10 mouse cellular contexts compared by ENCODE assay signal in the genomic region with DNA sequence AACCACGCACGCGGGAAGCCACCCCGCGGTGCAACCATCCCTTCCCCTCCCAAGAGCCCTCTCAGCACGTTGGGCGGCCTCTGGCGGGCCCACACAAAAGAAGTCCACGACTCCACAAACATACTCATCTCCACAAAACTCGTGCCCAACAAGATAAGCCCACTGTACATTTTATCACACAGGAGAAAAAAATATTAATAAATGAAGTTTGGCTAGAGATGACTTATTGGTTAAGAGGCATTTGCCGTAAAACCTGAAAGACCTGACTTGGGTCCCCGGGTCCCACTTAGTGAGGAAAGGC. TPM values are rescaled to one million over a fixed set of nuclear protein-coding genes. Genes with fewer than 3 reads are reported as not detected.
DNase-seq lines count a peak whose midpoint lies in the region; ATAC-seq lines count a peak whose summit lies in the region.
"Had no signal": no experiment of that assay in that cellular context is flagged by ENCODE, and none has a peak within 500 bp of the region (broad histone marks: within the 10 kb centered on the region; RNA-seq: fewer than 3 reads in every experiment).

No protein-coding gene starts in this region.

- H3K27ac ChIP-seq in heart, embryonic 15.5 days, result no peak overlapping the region
- H3K27ac ChIP-seq in hindbrain, embryonic 14.5 days, result no peak overlapping the region
- no peak overlapping the region for H3K27ac ChIP-seq in midbrain, embryonic 11.5 days (ENCODE audit: low read depth, low read length)

- peak overlapping the region; percentile 98 for H3K4me2 ChIP-seq in heart, embryonic 15.5 days
- H3K4me2 ChIP-seq in hindbrain, embryonic 14.5 days (replicated peaks), result peak overlapping the region; percentile 69
- H3K4me2 ChIP-seq in midbrain, embryonic 11.5 days, result peak overlapping the region; percentile 92

- H3K9me3 ChIP-seq in heart, embryonic 15.5 days (replicated peaks), result no peaks in the 10 kb centered on the region
- no peaks in the 10 kb centered on the region for H3K9me3 ChIP-seq in hindbrain, embryonic 14.5 days (ENCODE audit: control insufficient read depth, low read length)
- H3K9me3 ChIP-seq in midbrain, embryonic 11.5 days (ENCODE audit: control insufficient read depth, low read length), result no peaks in the 10 kb centered on the region

- peaks cover 79% of the 10 kb centered on the region for H3K27me3 ChIP-seq in heart, embryonic 15.5 days
- peaks cover 50% of the 10 kb centered on the region for H3K27me3 ChIP-seq in hindbrain, embryonic 14.5 days (ENCODE audit: control insufficient read depth, insufficient read depth, low read length)
- H3K27me3 ChIP-seq in midbrain, embryonic 11.5 days (ENCODE audit: control insufficient read depth, insufficient read depth, low read length), result no peaks in the 10 kb centered on the region

- no peaks in the 10 kb centered on the region for H3K36me3 ChIP-seq in heart, embryonic 15.5 days
- H3K36me3 ChIP-seq in hindbrain, embryonic 14.5 days (replicated peaks; ENCODE audit: control insufficient read depth, insufficient read depth), result no peaks in the 10 kb centered on the region
- no peaks in the 10 kb centered on the region for H3K36me3 ChIP-seq in midbrain, embryonic 11.5 days (ENCODE audit: control insufficient read depth, insufficient read depth, low read length)

- no peak for ATAC-seq in heart, embryonic 15.5 days (replicated peaks; ENCODE audit: insufficient number of reproducible peaks, insufficient read depth, low FRiP score, low read depth)
- no peak for ATAC-seq in hindbrain, embryonic 14.5 days (ENCODE audit: low FRiP score)
- ATAC-seq in midbrain, embryonic 11.5 days (ENCODE audit: low FRiP score), result no peak
- ATAC-seq: CD4-positive, CD25-positive, alpha-beta regulatory T cell, adult 4 months had no signal

- DNase-seq in heart, adult 11 months, result no peak
- peak; percentile 61 for DNase-seq in embryo, embryonic 10 days (ENCODE audit: low spot score)
- DNase-seq in hindbrain, embryonic 14.5 days (ENCODE audit: low spot score), result no peak
- peak; percentile 96 for DNase-seq in midbrain, embryonic 11.5 days (ENCODE audit: low spot score, missing footprints)
- no peak for DNase-seq in adrenal gland, postnatal 14 days
- no peak for DNase-seq in urinary bladder, postnatal 14 days (ENCODE audit: low spot score)
- no peak for DNase-seq in thymus, postnatal 4 days

- peak overlapping the region; percentile 61 for H3K4me3 ChIP-seq in heart, embryonic 15.5 days
- peak overlapping the region; percentile 67 for H3K4me3 ChIP-seq in hindbrain, embryonic 14.5 days (replicated peaks; ENCODE audit: low read length)
- H3K4me3 ChIP-seq in midbrain, embryonic 11.5 days (ENCODE audit: low read depth, low read length), result peak overlapping the region; percentile 74

- H3K9ac ChIP-seq in heart, embryonic 15.5 days, result no peak overlapping the region
- H3K9ac ChIP-seq in hindbrain, embryonic 14.5 days, result no peak overlapping the region
- peak overlapping the region; percentile 72 for H3K9ac ChIP-seq in midbrain, embryonic 11.5 days (ENCODE audit: low read length)

- peaks cover 35% of the 10 kb centered on the region for H3K4me1 ChIP-seq in heart, embryonic 15.5 days (replicated peaks)
- H3K4me1 ChIP-seq in hindbrain, embryonic 14.5 days (replicated peaks; ENCODE audit: control insufficient read depth, insufficient read depth, low read length), result peaks cover 26% of the 10 kb centered on the region; the same call in 1 of the 2 replicates
- H3K4me1 ChIP-seq in midbrain, embryonic 11.5 days (ENCODE audit: control insufficient read depth, insufficient read depth, low read length), result peaks cover 29% of the 10 kb centered on the region

- 2% methylated on average over 12 of the region's 12 CpGs for WGBS in heart, embryonic 15.5 days
- under 1% methylated on average over 12 of the region's 12 CpGs for WGBS in hindbrain, embryonic 14.5 days
- 1% methylated on average over 12 of the region's 12 CpGs for WGBS in midbrain, embryonic 11.5 days

RNA-seq across cellular contexts. Expression of gene Trim71, which starts 2.5 kb away (rescaled TPM):
- polyA plus RNA-seq in heart, embryonic 15.5 days (2015; fragmentation: Nextera tagmentation; extraction: Ambion mirVana), result 0.05 and 0.10 TPM in 2 replicates
- polyA plus RNA-seq in hindbrain, embryonic 14.5 days (2014; fragmentation: Nextera tagmentation; extraction: Ambion mirVana), result 0.29 and 0.31 TPM in 2 replicates
- 1.6 and 2.2 TPM in 2 replicates for polyA plus RNA-seq in midbrain, embryonic 11.5 days (2014; fragmentation: Nextera tagmentation; extraction: Ambion mirVana)
- 0.04 TPM in 1 of 2 replicates, not detected in the other for total RNA-seq in adrenal gland, postnatal 14 days (2021)
- polyA plus RNA-seq: CD4-positive, CD25-positive, alpha-beta regulatory T cell, adult 4 months had no signal

RNA-seq across cellular contexts. Expression of gene C130032M10Rik, which starts 46.1 kb away (rescaled TPM):
- polyA plus RNA-seq in heart, embryonic 15.5 days (2015; fragmentation: Nextera tagmentation; extraction: Ambion mirVana), result 1.3 and 1.7 TPM in 2 replicates
- not detected in 2 replicates for polyA plus RNA-seq in hindbrain, embryonic 14.5 days (2014; fragmentation: Nextera tagmentation; extraction: Ambion mirVana)
- polyA plus RNA-seq in midbrain, embryonic 11.5 days (2014; fragmentation: Nextera tagmentation; extraction: Ambion mirVana), result not detected in 2 replicates
- total RNA-seq in adrenal gland, postnatal 14 days (2021), result not detected in 2 replicates
- total RNA-seq: left cerebral cortex, adult 18-20 months had no signal
- polyA plus RNA-seq: CD4-positive, CD25-positive, alpha-beta regulatory T cell, adult 4 months had no signal

RNA-seq across cellular contexts. Expression of gene Ccr4, which starts 56.9 kb away (rescaled TPM):
- polyA plus RNA-seq in heart, embryonic 15.5 days (2015; fragmentation: Nextera tagmentation; extraction: Ambion mirVana), result 0.57 TPM in 1 of 2 replicates, not detected in the other
- not detected in 2 replicates for polyA plus RNA-seq in hindbrain, embryonic 14.5 days (2014; fragmentation: Nextera tagmentation; extraction: Ambion mirVana)
- polyA plus RNA-seq in midbrain, embryonic 11.5 days (2014; fragmentation: Nextera tagmentation; extraction: Ambion mirVana), result not detected in 2 replicates
- not detected in 2 replicates for total RNA-seq in adrenal gland, postnatal 14 days (2021)
- total RNA-seq: left cerebral cortex, adult 18-20 months had no signal

Comparison
In these comparisons a context has a peak if more than half of its experiments do, and no peak if none do; other contexts are left out.
1. DNase-seq: peak in embryo, embryonic 10 days (single experiment) and midbrain, embryonic 11.5 days (single experiment); none in heart, adult 11 months (single experiment), hindbrain, embryonic 14.5 days (single experiment), adrenal gland, postnatal 14 days (single experiment), urinary bladder, postnatal 14 days (single experiment) and thymus, postnatal 4 days (single experiment).
2. Peak in every context shown above with its lines, with median percentiles within 50 percentile points of each other: H3K4me2 ChIP-seq and H3K4me3 ChIP-seq.